Mouse (Mus musculus): Measurements from ENCODE around the gene Serpinb7. TPM values are rescaled to one million over a fixed set of nuclear protein-coding genes. Genes with fewer than 3 reads are reported as not detected.

Serpinb7 gene
- 33.0 and 39.4 TPM in 2 replicates for polyA plus RNA-seq (2015; fragmentation: Nextera tagmentation; extraction: Ambion mirVana)

- no peak for DNase-seq (ENCODE audit: low spot score)
- Histone ChIP-seq H3K4me3 (ENCODE audit: low read depth, low read length) (no peak within 1 kb of the TSS), H3K4me2 (replicated peaks; ENCODE audit: low read depth) (no peak within 1 kb of the TSS), H3K9ac (ENCODE audit: low read length) (no peak within 1 kb of the TSS), H3K9me3 (ENCODE audit: control insufficient read depth, low read length) (no peaks in the 10 kb centered on the region), H3K27me3 (ENCODE audit: control insufficient read depth, insufficient read depth, low read length) (no peaks in the 10 kb centered on the region), H3K27ac (replicated peaks) (no peak within 1 kb of the TSS), H3K36me3 (ENCODE audit: control insufficient read depth, insufficient read depth, low read length) (no peaks in the 10 kb centered on the region), H3K4me1 (replicated peaks; ENCODE audit: control insufficient read depth, insufficient read depth) (no peaks in the 10 kb centered on the region)
- TF ChIP-seq CTCF (IDR thresholded peaks at IDR 0.05; ENCODE audit: low read depth) (no peak), EP300 (optimal IDR thresholded peaks at IDR 0.05) (no peak)
- 75% methylated on average over 3 of the region's 3 CpGs for WGBS
- no peak for ATAC-seq (ENCODE audit: low FRiP score, low TSS enrichment)
Measured at GRCm38 (mm10) chr1:107399355-107399754, at the start of gene Serpinb7. Serpinb7 (plus strand) TSS chr1:107399655.

GRCm38 (mm10) chr1:107350392-107350791 is 49.1 kb upstream of the Serpinb7 start:
- H3K4me2 ChIP-seq (replicated peaks; ENCODE audit: low read depth): no peak overlapping the region
- TF ChIP-seq EP300 (optimal IDR thresholded peaks at IDR 0.05) (no peak), CTCF (IDR thresholded peaks at IDR 0.05; ENCODE audit: low read depth) (no peak)
- 28% methylated on average over 3 of the region's 3 CpGs for WGBS
- no peaks in the 10 kb centered on the region for H3K27me3 ChIP-seq (ENCODE audit: control insufficient read depth, insufficient read depth, low read length)
- H3K36me3 ChIP-seq (ENCODE audit: control insufficient read depth, insufficient read depth, low read length): no peaks in the 10 kb centered on the region
- DNase-seq (ENCODE audit: low spot score) (no peak), ATAC-seq (ENCODE audit: low FRiP score, low TSS enrichment) (no peak)
- H3K4me3 ChIP-seq (ENCODE audit: low read depth, low read length): no peak overlapping the region
- no peaks in the 10 kb centered on the region for H3K9me3 ChIP-seq (ENCODE audit: control insufficient read depth, low read length)
- H3K4me1 ChIP-seq (replicated peaks; ENCODE audit: control insufficient read depth, insufficient read depth): no peaks in the 10 kb centered on the region
- no peak overlapping the region for H3K9ac ChIP-seq (ENCODE audit: low read length)
- H3K27ac ChIP-seq (replicated peaks): no peak overlapping the region

GRCm38 (mm10) chr1:107351115-107351514 is 48.3 kb upstream of the Serpinb7 start:
- H3K4me2 ChIP-seq (replicated peaks; ENCODE audit: low read depth): no peak overlapping the region
- DNase-seq (ENCODE audit: low spot score) (no peak), ATAC-seq (ENCODE audit: low FRiP score, low TSS enrichment) (no peak)
- H3K4me1 ChIP-seq (replicated peaks; ENCODE audit: control insufficient read depth, insufficient read depth): no peaks in the 10 kb centered on the region
- 35% methylated on average over 2 of the region's 2 CpGs for WGBS
- H3K27me3 ChIP-seq (ENCODE audit: control insufficient read depth, insufficient read depth, low read length): no peaks in the 10 kb centered on the region
- H3K9ac ChIP-seq (ENCODE audit: low read length): no peak overlapping the region
- H3K36me3 ChIP-seq (ENCODE audit: control insufficient read depth, insufficient read depth, low read length): no peaks in the 10 kb centered on the region
- no peak for TF ChIP-seq CTCF (IDR thresholded peaks at IDR 0.05; ENCODE audit: low read depth)
- TF ChIP-seq EP300 (optimal IDR thresholded peaks at IDR 0.05): no peak
- H3K27ac ChIP-seq (replicated peaks): no peak overlapping the region
- H3K4me3 ChIP-seq (ENCODE audit: low read depth, low read length): no peak overlapping the region
- no peaks in the 10 kb centered on the region for H3K9me3 ChIP-seq (ENCODE audit: control insufficient read depth, low read length)

- ATAC-seq (ENCODE audit: low FRiP score, low TSS enrichment): no peak
- WGBS: 32% methylated on average over 3 of the region's 3 CpGs
Measured at GRCm38 (mm10) chr1:107353046-107353445, 46.4 kb upstream of the Serpinb7 start.

GRCm38 (mm10) chr1:107360898-107361297 is 38.6 kb upstream of the Serpinb7 start, which contains the start of gene Serpinb11:
Serpinb11 (plus strand) TSS chr1:107361198.
- DNase-seq (ENCODE audit: low spot score) (no peak), ATAC-seq (ENCODE audit: low FRiP score, low TSS enrichment) (no peak)
- TF ChIP-seq EP300 (optimal IDR thresholded peaks at IDR 0.05): no peak
- TF ChIP-seq CTCF (IDR thresholded peaks at IDR 0.05; ENCODE audit: low read depth): no peak
- Histone ChIP-seq H3K4me2 (replicated peaks; ENCODE audit: low read depth) (no peak within 1 kb of the TSS), H3K4me1 (replicated peaks; ENCODE audit: control insufficient read depth, insufficient read depth) (no peaks in the 10 kb centered on the region), H3K27ac (replicated peaks) (no peak within 1 kb of the TSS), H3K4me3 (ENCODE audit: low read depth, low read length) (no peak within 1 kb of the TSS), H3K9ac (ENCODE audit: low read length) (no peak within 1 kb of the TSS), H3K27me3 (ENCODE audit: control insufficient read depth, insufficient read depth, low read length) (no peaks in the 10 kb centered on the region), H3K9me3 (ENCODE audit: control insufficient read depth, low read length) (no peaks in the 10 kb centered on the region), H3K36me3 (ENCODE audit: control insufficient read depth, insufficient read depth, low read length) (no peaks in the 10 kb centered on the region)
- WGBS: 46% methylated on average over 1 of the region's 1 CpGs

More at GRCm38 (mm10) chr1:107353046-107353445, 46.4 kb upstream of the Serpinb7 start:
- Histone ChIP-seq H3K4me3 (ENCODE audit: low read depth, low read length) (no peak overlapping the region), H3K9me3 (ENCODE audit: control insufficient read depth, low read length) (no peaks in the 10 kb centered on the region), H3K27me3 (ENCODE audit: control insufficient read depth, insufficient read depth, low read length) (no peaks in the 10 kb centered on the region), H3K36me3 (ENCODE audit: control insufficient read depth, insufficient read depth, low read length) (no peaks in the 10 kb centered on the region), H3K27ac (replicated peaks) (no peak overlapping the region), H3K4me1 (replicated peaks; ENCODE audit: control insufficient read depth, insufficient read depth) (no peaks in the 10 kb centered on the region), H3K9ac (ENCODE audit: low read length) (no peak overlapping the region), H3K4me2 (replicated peaks; ENCODE audit: low read depth) (no peak overlapping the region)
- TF ChIP-seq CTCF (IDR thresholded peaks at IDR 0.05; ENCODE audit: low read depth) (peak; percentile 61), EP300 (optimal IDR thresholded peaks at IDR 0.05) (no peak)
- no peak for DNase-seq (ENCODE audit: low spot score)

GRCm38 (mm10) chr1:107365973-107366372 is 33.5 kb upstream of the Serpinb7 start:
- H3K4me2 ChIP-seq (replicated peaks; ENCODE audit: low read depth): no peak overlapping the region
- 56% methylated on average over 7 of the region's 7 CpGs for whole genome bisulfite sequencing
- H3K9me3 ChIP-seq (ENCODE audit: control insufficient read depth, low read length): no peaks in the 10 kb centered on the region
- H3K4me3 ChIP-seq (ENCODE audit: low read depth, low read length): no peak overlapping the region
- TF ChIP-seq CTCF (IDR thresholded peaks at IDR 0.05; ENCODE audit: low read depth) (no peak), EP300 (optimal IDR thresholded peaks at IDR 0.05) (no peak)
- no peaks in the 10 kb centered on the region for H3K36me3 ChIP-seq (ENCODE audit: control insufficient read depth, insufficient read depth, low read length)
- no peak overlapping the region for H3K27ac ChIP-seq (replicated peaks)
- ATAC-seq (ENCODE audit: low FRiP score, low TSS enrichment) (no peak), DNase-seq (ENCODE audit: low spot score) (no peak)
- no peaks in the 10 kb centered on the region for H3K27me3 ChIP-seq (ENCODE audit: control insufficient read depth, insufficient read depth, low read length)
- H3K4me1 ChIP-seq (replicated peaks; ENCODE audit: control insufficient read depth, insufficient read depth): no peaks in the 10 kb centered on the region
- H3K9ac ChIP-seq (ENCODE audit: low read length): no peak overlapping the region

All from stomach, postnatal 0 days (tissue).